Mouse (Mus musculus): ENCODE data around the gene Olfr981. TPM values are rescaled to one million over a fixed set of nuclear protein-coding genes. Genes with fewer than 3 reads are reported as not detected.

Olfr981 gene
- not detected for polyA plus RNA-seq (2017; shearing (Covaris generic))

DNA sequence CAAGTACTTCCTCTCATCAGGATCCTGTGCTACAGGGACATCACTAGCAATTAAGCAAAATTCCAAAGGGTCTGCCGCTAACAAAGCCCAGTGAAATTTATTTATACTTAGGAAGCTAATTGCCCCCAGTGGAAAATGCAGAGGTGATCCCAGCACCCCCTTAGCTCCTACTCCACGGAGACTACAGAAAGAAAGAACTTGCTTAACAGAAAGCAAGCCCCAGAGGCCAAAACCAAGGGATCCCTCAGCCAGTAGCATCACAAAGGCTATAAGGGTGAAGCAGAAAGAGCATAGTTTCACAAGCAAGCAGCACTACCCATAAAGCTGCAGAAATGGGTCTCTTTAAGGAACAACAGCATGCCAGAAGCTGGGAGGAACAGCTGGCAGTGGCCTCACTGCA lies at the start of gene Olfr981:
Gene Olfr981, plus strand, starts transcription at position 301 of the 400 bp plus-strand sequence.

GRCm38 (mm10) chr9:39991813-39992212 lies 29.5 kb upstream of the Olfr981 start, which contains the start of gene Olfr978:
Gene Olfr978 (plus strand): TSS chr9:39992113.

GRCm38 (mm10) chr9:40003365-40003764 lies 17.9 kb upstream of the Olfr981 start, which contains the start of gene Olfr979:
Gene Olfr979 (minus strand): TSS chr9:40003465.

GRCm38 (mm10) chr9:40009482-40009881 lies 11.8 kb upstream of the Olfr981 start, which contains the start of gene Olfr980:
Gene Olfr980 (minus strand): TSS chr9:40009582.

GRCm38 (mm10) chr9:40073529-40073928 lies 52.3 kb downstream of the Olfr981 start, which contains the start of gene Olfr982:
Gene Olfr982 (plus strand): TSS chr9:40073829.

Other genes with a start within 250 kb of the Olfr981 start
- gene Olfr968, start 238.2 kb upstream of the Olfr981 start, polyA plus RNA-seq (2017; shearing (Covaris generic)): not detected
- gene Olfr969, start 230.5 kb upstream of the Olfr981 start, polyA plus RNA-seq (2017; shearing (Covaris generic)): 0.55 TPM
- not detected for gene Olfr970, start 212.6 kb upstream of the Olfr981 start, polyA plus RNA-seq (2017; shearing (Covaris generic))
- gene Olfr971, start 184.6 kb upstream of the Olfr981 start, polyA plus RNA-seq (2017; shearing (Covaris generic)): not detected
- not detected for gene Olfr972, start 155.0 kb upstream of the Olfr981 start, polyA plus RNA-seq (2017; shearing (Covaris generic))
- gene Olfr229, start 114.1 kb upstream of the Olfr981 start, polyA plus RNA-seq (2017; shearing (Covaris generic)): not detected
- 0.24 TPM for gene Olfr974, start 84.0 kb upstream of the Olfr981 start, polyA plus RNA-seq (2017; shearing (Covaris generic))
- gene Olfr975, start 69.4 kb upstream of the Olfr981 start, polyA plus RNA-seq (2017; shearing (Covaris generic)): not detected
- not detected for gene Olfr976, start 60.3 kb upstream of the Olfr981 start, polyA plus RNA-seq (2017; shearing (Covaris generic))
- gene Olfr978, start 29.4 kb upstream of the Olfr981 start, polyA plus RNA-seq (2017; shearing (Covaris generic)): 0.49 TPM
- not detected for gene Olfr979, start 18.0 kb upstream of the Olfr981 start, polyA plus RNA-seq (2017; shearing (Covaris generic))
- 0.12 TPM for gene Olfr980, start 11.9 kb upstream of the Olfr981 start, polyA plus RNA-seq (2017; shearing (Covaris generic))
- gene Olfr982, start 52.4 kb downstream of the Olfr981 start, polyA plus RNA-seq (2017; shearing (Covaris generic)): 0.55 TPM
- gene Olfr983, start 72.1 kb downstream of the Olfr981 start, polyA plus RNA-seq (2017; shearing (Covaris generic)): not detected
- gene Olfr984, start 92.7 kb downstream of the Olfr981 start, polyA plus RNA-seq (2017; shearing (Covaris generic)): not detected
- gene Olfr985, start 108.7 kb downstream of the Olfr981 start, polyA plus RNA-seq (2017; shearing (Covaris generic)): not detected
- gene Tmem225, start 126.7 kb downstream of the Olfr981 start, polyA plus RNA-seq (2017; shearing (Covaris generic)): 0.39 TPM
- 0.11 TPM for gene Olfr986, start 159.5 kb downstream of the Olfr981 start, polyA plus RNA-seq (2017; shearing (Covaris generic))
- 1.2 TPM for gene Zfp202, start 170.9 kb downstream of the Olfr981 start, polyA plus RNA-seq (2017; shearing (Covaris generic))
- gene Scn3b, start 247.8 kb downstream of the Olfr981 start, polyA plus RNA-seq (2017; shearing (Covaris generic)): 0.16 TPM